Mouse (Mus musculus): Measurements from ENCODE around the gene Cmc1.
A peak's percentile ranks its signal among the peaks of the same experiment; 100 is the strongest.

Gene Cmc1

DNA sequence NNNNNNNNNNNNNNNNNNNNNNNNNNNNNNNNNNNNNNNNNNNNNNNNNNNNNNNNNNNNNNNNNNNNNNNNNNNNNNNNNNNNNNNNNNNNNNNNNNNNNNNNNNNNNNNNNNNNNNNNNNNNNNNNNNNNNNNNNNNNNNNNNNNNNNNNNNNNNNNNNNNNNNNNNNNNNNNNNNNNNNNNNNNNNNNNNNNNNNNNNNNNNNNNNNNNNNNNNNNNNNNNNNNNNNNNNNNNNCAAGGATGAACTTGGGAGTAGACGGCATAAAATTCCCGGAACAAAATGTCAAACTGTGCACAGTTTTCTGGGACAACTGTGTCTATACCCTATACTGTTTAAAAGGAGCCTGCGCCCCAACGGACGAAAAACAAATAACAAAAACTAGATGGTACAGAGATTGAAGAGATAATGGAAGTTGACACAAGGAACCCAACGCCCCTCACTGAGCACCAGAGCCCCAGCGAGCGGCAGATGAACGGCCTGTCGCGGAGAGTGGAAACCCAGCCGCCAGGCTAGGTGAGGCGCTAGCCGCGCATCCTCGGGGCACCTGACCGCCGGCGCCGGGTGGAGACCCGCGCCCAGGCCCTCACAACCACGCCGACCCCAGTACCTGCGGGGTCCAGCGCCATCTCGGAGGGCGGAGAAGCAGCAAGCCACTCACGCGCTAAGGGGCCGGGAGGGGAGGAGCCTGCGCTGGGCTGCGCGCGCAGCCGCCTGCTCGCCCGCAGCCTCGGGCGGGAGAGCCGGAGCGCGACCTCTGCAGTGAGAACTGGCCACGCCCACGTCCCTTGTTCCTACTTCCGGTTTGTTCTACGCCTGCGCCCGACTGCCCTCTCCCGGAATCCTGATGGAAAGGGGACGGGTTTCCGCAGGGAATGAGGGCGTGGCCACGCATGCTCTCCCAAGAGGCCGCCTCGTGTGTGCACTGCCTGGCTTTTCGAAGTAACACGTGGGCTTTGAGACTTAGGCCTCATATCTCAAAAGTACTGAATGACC, at the start of gene Cmc1:
Cmc1 (minus strand) TSS at position 771 of the 996 bp plus-strand sequence.
- peak; percentile 63 for DNase-seq (ENCODE audit: extremely low read depth, low read depth, low spot score)

DNA sequence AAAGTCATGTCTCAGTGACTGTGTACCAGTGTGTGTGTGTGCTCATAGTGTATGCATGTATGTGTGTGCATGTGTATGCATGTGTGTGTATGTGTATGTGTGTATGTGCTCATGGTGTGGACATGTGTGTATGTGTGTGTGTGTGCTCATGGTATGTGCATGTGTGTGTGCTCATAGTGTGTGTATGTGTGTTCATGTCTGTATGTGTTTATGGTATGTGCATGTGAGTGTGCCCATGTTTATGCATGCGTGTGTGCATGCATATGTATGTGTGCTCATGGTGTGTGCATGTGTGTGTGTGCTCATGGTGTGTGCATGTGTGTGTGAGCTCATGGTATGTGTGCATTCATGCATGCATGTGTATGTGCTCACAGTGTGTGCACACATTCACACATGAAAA, 48.6 kb upstream of the Cmc1 start:
- DNase-seq (ENCODE audit: extremely low read depth, low read depth, low spot score), result no peak

DNA sequence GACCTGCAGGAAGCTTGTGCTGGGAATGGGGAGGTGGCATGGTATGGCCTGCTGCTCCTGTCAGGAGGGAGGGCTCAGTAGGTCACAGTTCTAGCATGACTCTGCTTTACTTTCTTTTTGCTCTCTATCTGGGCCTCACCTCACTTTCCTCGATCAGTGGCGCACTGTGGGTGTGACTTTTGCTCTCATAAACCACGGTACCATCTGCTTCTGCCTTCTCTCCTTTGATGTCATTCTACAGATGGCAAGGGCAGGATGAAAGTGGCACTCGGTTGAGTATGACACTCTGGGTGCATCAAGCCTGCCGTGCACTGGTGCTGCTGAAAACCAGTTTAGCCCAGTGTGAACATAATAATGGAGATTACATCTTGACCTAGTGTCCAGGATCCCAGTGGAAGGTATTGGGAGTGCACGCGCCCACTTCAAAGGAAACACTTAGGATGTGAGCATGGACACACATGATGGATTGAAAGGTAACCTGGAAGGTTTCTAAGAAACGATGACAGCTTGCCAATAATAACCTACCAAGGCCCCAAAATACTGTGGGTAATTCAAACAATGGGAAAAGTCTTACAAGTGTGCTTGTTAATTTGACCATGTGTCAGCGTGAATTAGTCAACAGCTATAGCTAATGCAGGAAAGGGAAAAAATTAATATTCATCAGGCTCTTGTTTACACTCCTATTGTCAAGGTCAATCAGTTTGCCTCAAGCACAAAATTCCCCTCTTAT, 46.8 kb upstream of the Cmc1 start:
- DNase-seq (ENCODE audit: extremely low read depth, low read depth, low spot score), result no peak

- no peak for DNase-seq (ENCODE audit: extremely low read depth, low read depth, low spot score)
Observed at GRCm38 (mm10) chr9:118193263-118193662, 43.3 kb upstream of the Cmc1 start.

DNA sequence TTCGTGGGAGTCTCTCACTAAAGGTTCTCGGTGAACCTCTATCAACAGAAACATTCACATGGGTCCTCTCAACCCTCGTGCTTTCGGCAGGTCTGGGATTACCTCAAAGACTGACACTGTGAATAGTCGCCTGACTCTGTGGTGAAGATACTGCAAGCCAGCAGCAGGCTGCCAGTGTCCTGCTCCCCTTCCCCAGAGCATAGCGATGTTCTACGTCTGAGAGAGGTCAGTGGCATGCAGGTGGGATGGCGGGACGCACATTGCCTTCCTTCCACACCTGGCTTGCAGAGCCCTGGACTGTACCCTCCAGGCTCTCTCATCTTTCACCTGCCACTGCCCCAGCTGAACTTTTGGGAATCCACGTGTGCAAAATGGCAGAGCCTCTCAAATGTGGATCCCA, 41.3 kb upstream of the Cmc1 start:
- DNase-seq (ENCODE audit: extremely low read depth, low read depth, low spot score), result no peak

- DNase-seq (ENCODE audit: extremely low read depth, low read depth, low spot score), result no peak
Observed at GRCm38 (mm10) chr9:118188374-118188773, 38.4 kb upstream of the Cmc1 start.

DNA sequence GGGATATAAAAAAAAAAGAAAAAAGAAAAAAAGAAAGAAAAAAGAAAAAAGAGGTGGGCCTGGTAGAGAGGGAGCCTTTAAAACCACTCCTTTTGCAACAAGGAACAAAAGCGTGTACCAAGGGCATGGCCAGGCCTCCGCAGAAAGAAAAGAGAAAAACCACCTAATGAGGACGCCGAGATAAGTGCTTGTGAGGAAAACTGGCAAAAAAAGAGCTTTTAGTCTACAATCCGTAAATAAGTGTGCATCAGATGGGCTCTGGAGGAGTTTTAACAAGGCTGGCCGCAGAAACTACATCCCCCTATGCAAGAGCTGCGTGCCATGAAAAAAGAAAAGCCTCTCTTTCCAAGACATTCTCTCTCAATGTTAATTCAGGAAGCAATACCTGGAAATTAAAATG, 37.4 kb upstream of the Cmc1 start:
- no peak for DNase-seq (ENCODE audit: extremely low read depth, low read depth, low spot score)

DNA sequence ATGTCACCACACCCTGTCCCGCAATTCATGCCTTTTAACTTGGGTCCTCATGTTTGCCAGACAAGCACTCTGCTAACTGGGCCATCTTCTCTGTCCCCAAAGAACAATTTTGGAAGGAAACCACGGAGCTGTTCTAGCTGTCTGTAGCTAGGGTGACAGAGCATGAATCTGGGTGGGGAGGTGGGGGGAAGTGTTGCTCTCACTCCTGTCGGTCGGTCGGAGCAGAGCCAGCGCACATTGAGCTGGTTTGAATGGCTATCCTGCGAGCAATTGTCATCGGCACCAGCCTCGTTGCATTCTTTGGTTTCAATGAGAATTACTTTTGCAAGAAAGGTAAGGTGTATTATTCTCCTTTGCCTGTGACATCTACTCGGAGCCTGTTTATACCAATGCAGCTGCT, 36.8 kb upstream of the Cmc1 start:
- DNase-seq (ENCODE audit: extremely low read depth, low read depth, low spot score), result no peak

DNA sequence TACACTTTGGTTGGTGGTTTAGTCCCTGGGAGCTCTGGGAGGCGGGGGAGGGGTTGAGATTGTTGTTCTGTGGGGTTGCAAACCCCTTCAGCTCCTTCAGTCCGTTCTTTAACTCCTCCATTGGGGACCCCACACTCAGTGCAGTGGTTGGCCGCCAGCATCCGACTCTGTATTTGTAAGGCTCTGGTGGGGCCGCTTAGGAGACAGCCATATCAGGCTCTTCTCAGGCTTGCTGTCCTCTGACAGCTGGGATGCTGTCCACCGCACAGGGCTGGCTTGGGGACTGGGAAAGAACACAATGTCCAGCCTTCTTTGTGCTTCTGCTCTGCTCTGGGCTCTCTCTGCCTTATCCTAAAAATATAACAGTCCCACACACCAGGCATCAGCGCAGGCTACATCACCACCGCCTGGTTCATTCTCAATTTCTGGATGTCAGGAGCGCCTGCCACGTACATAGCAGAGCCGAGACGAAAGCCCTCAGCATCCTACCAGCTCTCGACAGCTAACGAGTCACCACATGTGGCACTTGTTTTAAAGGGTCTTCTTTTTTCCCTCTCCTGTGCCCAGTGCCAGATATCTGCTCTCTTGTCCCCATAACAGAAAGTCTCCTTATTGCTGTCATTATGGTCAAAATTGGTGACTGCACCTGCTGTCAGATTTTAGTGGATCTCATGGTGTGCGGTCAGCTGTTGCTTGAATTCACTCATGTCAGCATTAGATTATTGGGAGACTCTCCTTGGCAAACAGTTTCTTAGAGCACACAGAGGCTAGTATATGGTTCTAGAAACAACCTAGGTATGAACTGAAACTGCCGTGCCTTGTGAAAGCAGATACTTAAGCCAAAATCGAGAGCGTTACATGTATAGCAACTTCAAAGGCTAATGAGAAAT, 29.4 kb upstream of the Cmc1 start:
- no peak for DNase-seq (ENCODE audit: extremely low read depth, low read depth, low spot score)

- no peak for DNase-seq (ENCODE audit: extremely low read depth, low read depth, low spot score)
Observed at GRCm38 (mm10) chr9:118176687-118177086, 26.7 kb upstream of the Cmc1 start.

DNA sequence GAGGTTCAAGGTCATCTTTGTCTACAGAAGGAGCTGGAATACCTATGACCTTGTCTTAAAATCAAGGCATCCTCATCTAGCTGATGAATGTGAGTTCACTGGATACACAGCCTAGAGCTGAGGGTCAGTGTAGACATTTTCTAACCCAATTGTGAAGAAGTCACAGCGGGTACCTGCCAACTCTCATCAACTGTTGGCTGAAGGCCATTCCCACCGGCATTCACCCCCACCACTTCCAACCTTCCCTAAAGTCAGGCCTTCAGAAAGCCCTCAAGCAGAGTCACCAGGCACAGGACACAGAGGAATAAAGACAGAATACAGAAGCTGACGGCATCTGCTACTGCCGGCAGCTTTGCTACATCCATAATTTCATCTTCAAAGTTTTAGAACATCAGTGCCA, 25.4 kb upstream of the Cmc1 start:
- no peak for DNase-seq (ENCODE audit: extremely low read depth, low read depth, low spot score)

- DNase-seq (ENCODE audit: extremely low read depth, low read depth, low spot score), result no peak
Observed at GRCm38 (mm10) chr9:118173086-118173485, 23.1 kb upstream of the Cmc1 start.

GRCm38 (mm10) chr9:118168544-118168943, 18.6 kb upstream of the Cmc1 start:
- no peak for DNase-seq (ENCODE audit: extremely low read depth, low read depth, low spot score)

- DNase-seq (ENCODE audit: extremely low read depth, low read depth, low spot score), result no peak
Observed at GRCm38 (mm10) chr9:118167606-118168005, 17.6 kb upstream of the Cmc1 start.

GRCm38 (mm10) chr9:118161536-118161935, 11.6 kb upstream of the Cmc1 start:
- DNase-seq (ENCODE audit: extremely low read depth, low read depth, low spot score), result no peak

- no peak for DNase-seq (ENCODE audit: extremely low read depth, low read depth, low spot score)
Observed at GRCm38 (mm10) chr9:118159936-118160335, 10.0 kb upstream of the Cmc1 start.

GRCm38 (mm10) chr9:118158201-118158600, 8.2 kb upstream of the Cmc1 start:
- no peak for DNase-seq (ENCODE audit: extremely low read depth, low read depth, low spot score)

DNA sequence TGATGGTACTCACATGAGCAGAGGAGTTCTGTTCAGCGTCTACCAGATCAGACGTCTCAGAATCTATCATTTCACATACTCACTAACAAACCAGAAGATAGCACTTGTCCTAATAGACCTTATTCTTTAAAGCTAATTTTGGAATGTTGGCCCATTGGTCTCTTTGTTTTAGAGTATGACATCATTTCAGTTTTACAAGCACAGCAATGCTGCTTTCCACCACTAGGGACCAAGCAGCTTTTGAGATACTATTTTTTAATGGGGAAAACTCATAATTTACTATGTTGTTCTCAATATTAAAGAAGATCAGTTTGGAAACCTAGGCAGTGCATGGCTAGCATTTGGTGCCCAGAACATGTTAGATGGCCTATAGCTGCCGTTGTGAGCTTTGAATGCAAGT, 7.3 kb upstream of the Cmc1 start:
- no peak for DNase-seq (ENCODE audit: extremely low read depth, low read depth, low spot score)

DNA sequence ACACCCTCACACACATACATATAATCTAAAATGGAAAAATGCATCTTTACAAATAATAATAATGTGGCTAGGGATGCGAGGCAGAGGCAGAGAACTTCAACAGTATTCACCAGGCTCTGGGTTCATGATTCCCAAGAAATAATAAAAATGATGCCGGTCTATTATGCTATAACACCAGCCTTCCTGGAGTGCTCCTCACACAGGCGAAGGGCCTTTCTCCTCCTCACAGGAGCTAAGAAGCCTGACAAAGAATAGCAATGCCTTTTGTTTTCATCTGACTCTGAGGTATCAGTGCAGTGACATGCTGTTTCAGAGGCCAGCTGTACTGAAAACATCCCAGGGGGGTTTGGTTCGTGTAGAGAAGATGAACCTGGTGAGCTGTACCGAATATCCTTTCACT, 4.7 kb upstream of the Cmc1 start:
- DNase-seq (ENCODE audit: extremely low read depth, low read depth, low spot score), result no peak

- DNase-seq (ENCODE audit: extremely low read depth, low read depth, low spot score), result no peak
Observed at GRCm38 (mm10) chr9:118151221-118151507, 1.2 kb upstream of the Cmc1 start.

Measured in fat pad, adult 2 months (tissue).